Mouse (Mus musculus) limb, embryonic 14.5 days (tissue): ENCODE measurements at regions not wholly inside any gene's neighbourhood (a gene's known extent, or its start where the extent isn't known, plus 50 kb on each side); places are given as distances from the start of the nearest gene placed in this dataset.

Experiments used
- ATAC-seq: fragments of 200-750 bp; cut with Nextera tagmentation; 2 replicates; pipeline ENCODE4 v1.8.0; 2017; ENCODE audit warnings: low read depth, moderate number of reproducible peaks, moderate TSS enrichment; ENCODE audit not compliant: low FRiP score
- DNase-seq: peaks from one replicate; pipeline ENCODE4 v3.0.0-alpha.2; 2015; ENCODE audit warnings: low spot score
- H3K27ac ChIP-seq: fragments of 300-500 bp; sonication (generic); replicated peaks from 2 replicates; pipeline ENCODE4 v1.5.1; 2014; ENCODE audit warnings: low read depth, mild to moderate bottlenecking, low read length, moderate library complexity, mixed read lengths
- H3K27me3 ChIP-seq: fragments of 300-500 bp; sonication (generic); 2 replicates; pipeline ENCODE4 v1.6.1; 2014; ENCODE audit warnings: low read length, mixed read lengths; ENCODE audit not compliant: control insufficient read depth, insufficient read depth
- H3K36me3 ChIP-seq: fragments of 300-500 bp; sonication (generic); 2 replicates; pipeline ENCODE4 v1.6.1; 2014; ENCODE audit warnings: mild to moderate bottlenecking, low read length, moderate library complexity, mixed read lengths; ENCODE audit not compliant: control insufficient read depth, insufficient read depth
- H3K4me1 ChIP-seq: fragments of 300-500 bp; sonication (generic); 2 replicates; pipeline ENCODE4 v1.6.1; 2014; ENCODE audit warnings: antibody characterized with exemption, low read length, mixed read lengths; ENCODE audit not compliant: control insufficient read depth, insufficient read depth
- H3K4me2 ChIP-seq: fragments of 300-500 bp; sonication (generic); replicated peaks from 2 replicates; pipeline ENCODE4 v1.6.1; 2014; ENCODE audit warnings: low read depth, mild to moderate bottlenecking, low read length, moderate library complexity; ENCODE audit not compliant: severe bottlenecking
- H3K4me3 ChIP-seq: fragments of 300-500 bp; sonication (generic); replicated peaks from 2 replicates; pipeline ENCODE4 v1.5.1; 2014; ENCODE audit warnings: low read length
- H3K9ac ChIP-seq: fragments of 300-500 bp; sonication (generic); 2 replicates; pipeline ENCODE4 v1.6.1; 2014; ENCODE audit warnings: mild to moderate bottlenecking, low read depth, low read length, moderate library complexity; ENCODE audit not compliant: severe bottlenecking
- H3K9me3 ChIP-seq: fragments of 300-500 bp; sonication (generic); 2 replicates; pipeline ENCODE4 v1.6.1; 2016; ENCODE audit warnings: low read length; ENCODE audit not compliant: control insufficient read depth
- POLR2A ChIP-seq: fragments of 200-500 bp; IDR thresholded peaks from 2 replicates; pipeline ENCODE4 v1.8.0; 2012; ENCODE audit warnings: inconsistent platforms, mild to moderate bottlenecking, moderate library complexity, borderline replicate concordance; ENCODE audit not compliant: insufficient read depth, insufficient read length; ENCODE audit errors: extremely low read depth
- WGBS: fragments of 180-500 bp; shearing (Covaris S2); extraction: QIAGEN DNeasy Blood & Tissue Kit; methylation state at CpG from one replicate; pipeline ENCODE4 v1.1.7; 2014; 5-methylcytosine and 5-hydroxymethylcytosine counted together

- ATAC-seq (no peak), DNase-seq (no peak)
- Histone ChIP-seq H3K27ac (no peak overlapping the region), H3K4me3 (no peak overlapping the region), H3K36me3 (no peaks in the 10 kb centered on the region), H3K4me1 (no peaks in the 10 kb centered on the region), H3K4me2 (no peak overlapping the region), H3K9ac (no peak overlapping the region), H3K27me3 (no peaks in the 10 kb centered on the region), H3K9me3 (no peaks in the 10 kb centered on the region; the same call in 1 of the 2 replicates)
- TF ChIP-seq POLR2A: no peak
- 68% methylated on average over 14 of the region's 14 CpGs for WGBS
Observed at GRCm38 (mm10) chr13:69417855-69418478, 115.6 kb upstream of the Nsun2 start.

- Histone ChIP-seq H3K27ac (no peak overlapping the region), H3K4me3 (no peak overlapping the region), H3K9ac (no peak overlapping the region), H3K27me3 (no peaks in the 10 kb centered on the region), H3K4me2 (no peak overlapping the region), H3K9me3 (no peaks in the 10 kb centered on the region; the same call in 1 of the 2 replicates), H3K4me1 (no peaks in the 10 kb centered on the region), H3K36me3 (no peaks in the 10 kb centered on the region)
- TF ChIP-seq POLR2A: no peak
- ATAC-seq (no peak), DNase-seq (no peak)
- 92% methylated on average over 8 of the region's 8 CpGs for WGBS
Observed at GRCm38 (mm10) chr13:69420166-69420565, 113.4 kb upstream of the Nsun2 start.

GRCm38 (mm10) chr13:69421966-69422365 is 111.6 kb upstream of the Nsun2 start:
- no peak for TF ChIP-seq POLR2A

GRCm38 (mm10) chr13:69426117-69426516 is 107.4 kb upstream of the Nsun2 start:
- ATAC-seq: 0 out of 2 replicates have a peak, but pooled peaks have one; percentile 34
- Histone ChIP-seq H3K9me3 (no peaks in the 10 kb centered on the region), H3K9ac (no peak overlapping the region), H3K36me3 (no peaks in the 10 kb centered on the region), H3K27me3 (no peaks in the 10 kb centered on the region), H3K27ac (no peak overlapping the region), H3K4me3 (no peak overlapping the region), H3K4me1 (no peaks in the 10 kb centered on the region), H3K4me2 (no peak overlapping the region)
- WGBS: 34% methylated on average over 6 of the region's 6 CpGs
- no peak for TF ChIP-seq POLR2A
- DNase-seq: peak; percentile 32

More at GRCm38 (mm10) chr13:69421966-69422365, 111.6 kb upstream of the Nsun2 start:
- Histone ChIP-seq H3K9me3 (no peaks in the 10 kb centered on the region; the same call in 1 of the 2 replicates), H3K27me3 (no peaks in the 10 kb centered on the region), H3K27ac (no peak overlapping the region), H3K4me3 (no peak overlapping the region), H3K9ac (no peak overlapping the region), H3K36me3 (no peaks in the 10 kb centered on the region), H3K4me2 (no peak overlapping the region), H3K4me1 (no peaks in the 10 kb centered on the region)
- DNase-seq (no peak), ATAC-seq (no peak)

- H3K4me3 ChIP-seq: no peak overlapping the region
- no peak for DNase-seq
- no peaks in the 10 kb centered on the region for H3K4me1 ChIP-seq
- H3K9me3 ChIP-seq: no peaks in the 10 kb centered on the region
- no peaks in the 10 kb centered on the region for H3K27me3 ChIP-seq
- no peak for ATAC-seq
- WGBS: 18% methylated on average over 5 of the region's 5 CpGs
- no peak for TF ChIP-seq POLR2A
- no peak overlapping the region for H3K27ac ChIP-seq
- H3K9ac ChIP-seq: no peak overlapping the region; the same call in 1 of the 2 replicates
- no peaks in the 10 kb centered on the region for H3K36me3 ChIP-seq
- H3K4me2 ChIP-seq: no peak overlapping the region
Observed at GRCm38 (mm10) chr13:69429596-69429995, 104.0 kb upstream of the Nsun2 start.
